ENCODE assay signal across 11 mouse cellular contexts in genomic region chr9:43729450-43730266, GRCm38 (mm10). TPM values are rescaled to one million over a fixed set of nuclear protein-coding genes. Genes with fewer than 3 reads are reported as not detected.
A peak's percentile ranks its signal among the peaks of the same experiment; 100 is the strongest.
DNase-seq lines count a peak whose midpoint lies in the region; ATAC-seq and TF ChIP-seq lines count a peak whose summit lies in the region.
"Had no signal": no experiment of that assay in that cellular context is flagged by ENCODE, and none has a peak within 500 bp of the region (broad histone marks: within the 10 kb centered on the region; RNA-seq: fewer than 3 reads in every experiment).

No protein-coding gene starts in this region.

- H3K27me3 ChIP-seq in kidney, adult 2 months (replicated peaks; ENCODE audit: control insufficient read depth, insufficient read depth, low read length): no peaks in the 10 kb centered on the region
- no peaks in the 10 kb centered on the region for H3K27me3 ChIP-seq in hindbrain, embryonic 14.5 days (ENCODE audit: control insufficient read depth, insufficient read depth, low read length)

- H3K36me3 ChIP-seq in kidney, adult 2 months (ENCODE audit: control insufficient read depth, insufficient read depth, low read length): no peaks in the 10 kb centered on the region
- no peaks in the 10 kb centered on the region for H3K36me3 ChIP-seq in hindbrain, embryonic 14.5 days (replicated peaks; ENCODE audit: control insufficient read depth, insufficient read depth)

- no peaks in the 10 kb centered on the region for H3K9me3 ChIP-seq in hindbrain, embryonic 14.5 days (ENCODE audit: control insufficient read depth, low read length)

- 27% methylated on average over 10 of the region's 10 CpGs for WGBS in kidney, adult 2 months
- WGBS in hindbrain, embryonic 14.5 days: 17% methylated on average over 10 of the region's 10 CpGs

- no peak overlapping the region for H3K4me3 ChIP-seq in kidney, adult 2 months (ENCODE audit: insufficient read depth, low read depth, low read length)
- H3K4me3 ChIP-seq in hindbrain, embryonic 14.5 days (replicated peaks; ENCODE audit: low read length): no peak overlapping the region
- H3K4me3 ChIP-seq: erythroblast, embryonic 14.5 days had no signal

- H3K27ac ChIP-seq in kidney, adult 2 months (ENCODE audit: insufficient read depth, low read depth, low read length): no peak overlapping the region
- no peak overlapping the region for H3K27ac ChIP-seq in hindbrain, embryonic 14.5 days

- no peak for TF ChIP-seq CTCF in kidney, adult 2 months (conservative IDR thresholded peaks at IDR 0.05; ENCODE audit: insufficient read depth, insufficient read length, low read depth, low read length)

- no peak; the same call in 1 of the 2 replicates for ATAC-seq in hindbrain, embryonic 14.5 days (ENCODE audit: low FRiP score)
- ATAC-seq: inflammation-experienced regulatory T-cells, adult 6 months had no signal

- H3K4me2 ChIP-seq in hindbrain, embryonic 14.5 days (replicated peaks): no peak overlapping the region

- peak overlapping the region; percentile 13; the same call in 1 of the 2 replicates for H3K9ac ChIP-seq in hindbrain, embryonic 14.5 days

- no peak for TF ChIP-seq POLR2A in kidney, adult 2 months (IDR thresholded peaks at IDR 0.05; ENCODE audit: low read depth, low read length)

- no peaks in the 10 kb centered on the region for H3K4me1 ChIP-seq in kidney, adult 2 months (ENCODE audit: control insufficient read depth, insufficient read depth, low read length)
- H3K4me1 ChIP-seq in hindbrain, embryonic 14.5 days (replicated peaks; ENCODE audit: control insufficient read depth, insufficient read depth, low read length): peaks cover 19% of the 10 kb centered on the region

- peak; percentile 28 for DNase-seq in kidney, adult 2 months
- no peak for DNase-seq in kidney, adult 18-20 months
- DNase-seq in MEL-GATA-1-ER (ENCODE audit: extremely low read depth, low read depth): peak; percentile 46
- DNase-seq in hindbrain, embryonic 14.5 days (ENCODE audit: low spot score): no peak
- peak; percentile 87 for DNase-seq in lung, postnatal 36 days
- no peak for DNase-seq in frontal cortex, postnatal 10 days (ENCODE audit: low spot score in 2 of 2)
- DNase-seq in urinary bladder, adult 18-20 months (ENCODE audit: low spot score in 2 of 2): no peak
- DNase-seq in thymus, postnatal 36 days: no peak
- DNase-seq: right cerebral cortex, postnatal 14 days had no signal

RNA-seq across cellular contexts. Expression of gene Nectin1, which starts 14.1 kb away (rescaled TPM):
- polyA plus RNA-seq in kidney, adult 2 months (2012; rRNA removed): 26.5 and 27.6 TPM in 2 replicates
- polyA plus RNA-seq in hindbrain, embryonic 14.5 days (2014; fragmentation: Nextera tagmentation; extraction: Ambion mirVana): 18.0 and 18.9 TPM in 2 replicates

Comparison
In these comparisons a context has a peak if more than half of its experiments do, and no peak if none do; other contexts are left out.
1. DNase-seq: peak in kidney, adult 2 months (single experiment), MEL-GATA-1-ER (single experiment) and lung, postnatal 36 days (single experiment); none in kidney, adult 18-20 months (single experiment), hindbrain, embryonic 14.5 days (single experiment), frontal cortex, postnatal 10 days (0 of 2), urinary bladder, adult 18-20 months (0 of 2) and thymus, postnatal 36 days (0 of 2).